Mouse (Mus musculus) brain, embryonic 14.5 days (tissue): ENCODE measurements around the gene Rnf208.

Experiments
- CTCF ChIP-seq: fragments of 200-500 bp; IDR thresholded peaks from 2 replicates; pipeline ENCODE4 v1.5.1; 2012; ENCODE audit warnings: inconsistent platforms, mild to moderate bottlenecking, moderate library complexity, borderline replicate concordance; ENCODE audit not compliant: insufficient read depth, insufficient read length; ENCODE audit errors: extremely low read depth
- POLR2A ChIP-seq: fragments of 200-500 bp; IDR thresholded peaks from 2 replicates; pipeline ENCODE4 v1.6.1; 2012; ENCODE audit warnings: mild to moderate bottlenecking, inconsistent platforms, borderline replicate concordance; ENCODE audit not compliant: poor library complexity, insufficient read depth, insufficient read length, severe bottlenecking; ENCODE audit errors: extremely low read depth

DNA sequence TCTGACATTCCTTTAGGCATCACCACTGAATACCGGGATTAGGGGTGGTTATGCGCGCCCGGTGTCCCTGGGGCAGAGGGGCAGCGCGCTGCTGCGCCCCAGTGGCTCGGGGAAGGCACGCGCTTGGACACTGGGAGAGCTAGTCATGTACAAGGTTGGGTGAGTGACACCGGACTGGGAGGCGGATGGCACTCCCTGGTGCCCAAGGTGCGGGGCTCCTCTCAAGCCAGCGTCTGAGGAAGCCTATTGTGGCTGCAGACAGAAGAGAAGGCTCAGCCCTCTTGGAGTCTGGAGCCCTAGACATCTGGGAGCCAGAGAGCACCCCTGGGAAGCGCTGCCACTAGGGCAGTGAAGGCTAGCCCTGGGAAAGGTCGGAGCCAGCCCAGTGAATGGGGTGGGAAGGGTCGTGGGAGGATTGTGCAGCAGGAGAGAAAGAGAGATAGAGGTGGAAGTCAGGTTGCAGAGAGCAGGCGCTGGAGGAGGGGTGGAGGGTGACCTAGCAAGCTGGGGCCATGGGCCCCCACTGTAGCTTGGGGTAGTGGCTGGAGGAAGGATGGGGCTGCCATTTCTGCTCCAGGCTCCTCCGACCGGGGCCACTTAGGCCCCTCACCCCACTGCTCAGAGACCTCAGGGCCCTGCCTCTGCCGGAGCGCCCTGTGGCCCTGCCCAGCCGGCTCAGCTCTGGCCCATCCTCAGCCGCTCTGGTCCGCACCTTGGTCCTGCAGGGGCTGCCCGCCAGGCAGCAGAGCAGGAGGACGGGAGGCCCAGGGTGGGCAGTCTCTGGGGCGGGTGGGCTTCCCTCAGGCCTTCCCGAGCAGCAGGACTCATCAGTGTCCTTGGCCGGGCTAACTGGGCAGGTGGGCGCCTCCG is 49.4 kb downstream of the Rnf208 start:
- TF ChIP-seq POLR2A, result no peak
- TF ChIP-seq CTCF, result no peak
